Mouse (Mus musculus) erythroblast, embryonic 14.5 days (primary cell): Measurements from ENCODE around the gene Lrrn4.

Source experiments
- GATA1 ChIP-seq: IDR thresholded peaks from 2 replicates; pipeline ENCODE4 v1.6.1; 2012; ENCODE audit warnings: low read length, inconsistent platforms, mixed read lengths
- TAL1 ChIP-seq: IDR thresholded peaks from 3 replicates; pipeline ENCODE4 v1.6.1; 2012; ENCODE audit warnings: low read length, inconsistent platforms, mixed read lengths

- no peak for TF ChIP-seq TAL1
- no peak for TF ChIP-seq GATA1
Measured at GRCm38 (mm10) chr2:132885312-132885711, 4.6 kb upstream of the Lrrn4 start.
